Mouse (Mus musculus) heart, embryonic 15.5 days (tissue): ENCODE results near the gene Nanos2. TPM values are rescaled to one million over a fixed set of nuclear protein-coding genes. Genes with fewer than 3 reads are reported as not detected.

ENCODE experiments used
- ATAC-seq: fragments of 200-750 bp; cut with Nextera tagmentation; replicated peaks from 2 replicates; pipeline ENCODE4 v1.8.0; 2017; ENCODE audit warnings: low read depth, moderate TSS enrichment; ENCODE audit not compliant: insufficient number of reproducible peaks, insufficient read depth, low FRiP score
- H3K27ac ChIP-seq: fragments of 300-500 bp; sonication (generic); 2 replicates; pipeline ENCODE4 v1.5.1; 2015; ENCODE audit warnings: mild to moderate bottlenecking, inconsistent platforms
- H3K27me3 ChIP-seq: fragments of 300-500 bp; sonication (generic); 2 replicates; pipeline ENCODE4 v1.6.1; 2015; ENCODE audit warnings: inconsistent platforms
- H3K36me3 ChIP-seq: fragments of 300-500 bp; sonication (generic); 2 replicates; pipeline ENCODE4 v1.6.1; 2015; ENCODE audit warnings: mild to moderate bottlenecking, inconsistent platforms
- H3K4me1 ChIP-seq: fragments of 300-500 bp; sonication (generic); replicated peaks from 2 replicates; pipeline ENCODE4 v1.6.1; 2015; ENCODE audit warnings: inconsistent platforms
- H3K4me2 ChIP-seq: fragments of 300-500 bp; sonication (generic); 2 replicates; pipeline ENCODE4 v1.6.1; 2015; ENCODE audit warnings: inconsistent platforms, mild to moderate bottlenecking, moderate library complexity
- H3K4me3 ChIP-seq: fragments of 300-500 bp; sonication (generic); 2 replicates; pipeline ENCODE4 v1.5.1; 2015; ENCODE audit warnings: mild to moderate bottlenecking, inconsistent platforms
- H3K9ac ChIP-seq: fragments of 300-500 bp; sonication (generic); 2 replicates; pipeline ENCODE4 v1.6.1; 2015; ENCODE audit warnings: mild to moderate bottlenecking, inconsistent platforms
- H3K9me3 ChIP-seq: fragments of 300-500 bp; sonication (generic); replicated peaks from 2 replicates; pipeline ENCODE4 v1.6.1; 2016; ENCODE audit warnings: inconsistent platforms
- WGBS: fragments of 180-500 bp; shearing (Covaris S2); methylation state at CpG from one replicate; pipeline ENCODE4 v1.1.7; 2015; ENCODE audit warnings: mixed read lengths; 5-methylcytosine and 5-hydroxymethylcytosine counted together
- polyA plus RNA-seq: library from polyadenylated mRNA; unstranded; fragments of >200 nt; fragmentation: Nextera tagmentation; extraction: Ambion mirVana; gene quantifications from 2 replicates; pipeline ENCODE4 v1.2.1, GENCODE M21; 2015

Gene Nanos2
- polyA plus RNA-seq: not detected in 2 replicates

DNA sequence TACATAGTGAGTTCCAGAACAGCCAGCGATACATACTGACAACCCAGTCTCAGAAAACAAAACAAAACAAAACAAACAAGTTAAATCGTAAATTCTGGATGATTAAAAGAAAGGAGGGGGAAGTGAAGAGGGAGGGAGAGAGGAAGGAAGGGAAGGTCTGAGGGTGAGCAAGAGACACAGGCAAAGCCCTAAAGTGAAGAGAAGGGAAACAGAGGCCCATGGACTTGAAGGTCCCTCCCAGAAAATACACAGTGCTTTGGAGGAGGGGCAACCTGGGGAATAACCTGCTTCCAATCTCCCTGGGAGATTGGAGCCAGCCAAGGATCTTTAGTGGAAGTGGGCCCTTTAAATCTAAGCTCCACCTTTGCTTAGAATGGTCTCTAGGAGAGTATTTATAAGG, at the start of gene Nanos2:
Nanos2 (plus strand) TSS at position 301 of the 400 bp plus-strand sequence.
- no peaks in the 10 kb centered on the region for H3K9me3 ChIP-seq
- no peak within 1 kb of the TSS for H3K27ac ChIP-seq
- no peak within 1 kb of the TSS for H3K4me2 ChIP-seq
- H3K4me3 ChIP-seq: no peak within 1 kb of the TSS
- no peak for ATAC-seq
- WGBS: 42% methylated on average over 2 of the region's 2 CpGs
- H3K27me3 ChIP-seq: peaks cover 23% of the 10 kb centered on the region
- no peaks in the 10 kb centered on the region for H3K36me3 ChIP-seq
- H3K9ac ChIP-seq: no peak within 1 kb of the TSS
- peaks cover 18% of the 10 kb centered on the region for H3K4me1 ChIP-seq

DNA sequence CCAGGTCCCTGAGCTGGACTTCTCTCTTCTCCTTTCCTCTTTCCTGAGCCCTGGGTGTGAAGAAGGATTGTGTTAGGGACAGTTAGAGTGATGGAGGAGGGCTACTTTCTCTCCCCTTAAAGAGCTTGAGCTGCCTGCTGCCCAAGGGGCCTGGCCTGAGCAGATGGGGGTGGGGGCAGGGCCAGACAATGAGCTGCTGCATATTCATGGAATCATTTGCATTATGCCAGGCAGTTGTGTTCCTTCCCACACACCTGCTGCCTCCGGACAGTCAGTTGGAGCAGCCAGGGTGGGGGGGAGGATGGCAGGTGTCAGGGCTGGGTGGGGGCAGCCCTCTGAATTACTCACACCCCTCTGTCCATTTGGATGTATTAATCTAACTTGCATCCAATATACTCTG, 44.8 kb upstream of the Nanos2 start:
- Histone ChIP-seq H3K4me3 (no peak overlapping the region), H3K36me3 (no peaks in the 10 kb centered on the region), H3K27me3 (no peaks in the 10 kb centered on the region), H3K4me2 (no peak overlapping the region), H3K9me3 (no peaks in the 10 kb centered on the region), H3K9ac (no peak overlapping the region), H3K4me1 (no peaks in the 10 kb centered on the region), H3K27ac (no peak overlapping the region)
- ATAC-seq: no peak
- 18% methylated on average over 1 of the region's 1 CpGs for WGBS

DNA sequence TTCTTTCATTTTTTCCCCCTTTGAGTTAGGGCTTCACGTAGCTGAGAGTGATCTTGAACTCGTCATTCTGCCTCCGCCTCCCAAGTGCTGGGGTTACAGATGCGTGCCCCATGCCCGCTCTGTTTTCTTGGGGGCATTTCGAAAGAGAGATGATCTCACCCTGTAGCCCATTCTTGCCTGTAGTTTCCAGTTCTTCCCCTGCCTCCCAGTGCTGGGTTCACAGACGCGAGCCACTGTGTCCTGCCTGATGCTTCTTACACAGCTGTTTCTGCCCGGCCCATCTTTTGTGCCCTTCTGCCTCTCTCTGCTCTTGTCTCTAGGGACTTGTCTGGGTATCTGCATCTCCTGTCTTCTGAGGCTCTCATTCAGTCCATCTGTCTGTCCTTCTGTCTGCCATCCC, 44.4 kb upstream of the Nanos2 start:
- no peak overlapping the region for H3K27ac ChIP-seq
- no peaks in the 10 kb centered on the region for H3K4me1 ChIP-seq
- no peaks in the 10 kb centered on the region for H3K36me3 ChIP-seq
- H3K9me3 ChIP-seq: no peaks in the 10 kb centered on the region
- WGBS: 60% methylated on average over 9 of the region's 9 CpGs
- H3K4me2 ChIP-seq: no peak overlapping the region
- no peak overlapping the region for H3K9ac ChIP-seq
- H3K27me3 ChIP-seq: no peaks in the 10 kb centered on the region
- no peak overlapping the region for H3K4me3 ChIP-seq
- ATAC-seq: no peak

DNA sequence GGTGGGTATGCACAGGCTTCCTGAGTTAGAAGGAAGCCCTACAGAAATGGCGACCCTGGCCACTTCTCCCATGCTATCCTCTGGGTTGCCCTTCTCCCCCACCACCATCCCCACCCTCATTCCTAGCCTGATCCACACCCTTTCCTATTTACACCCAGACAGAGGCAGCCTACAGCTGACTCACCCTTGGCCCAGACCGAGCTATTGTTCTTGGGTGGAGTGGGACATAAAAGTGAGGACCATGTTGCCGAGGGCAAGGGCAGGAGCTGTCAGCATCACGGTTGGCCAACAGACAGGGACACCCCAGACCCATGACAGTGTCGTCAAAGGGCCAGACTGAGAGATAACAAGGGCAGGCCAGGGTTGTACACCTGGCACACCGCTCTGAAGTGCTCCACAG, 39.0 kb upstream of the Nanos2 start:
- no peaks in the 10 kb centered on the region for H3K9me3 ChIP-seq
- peak; percentile 60; the same call in 1 of the 2 replicates for ATAC-seq
- H3K4me3 ChIP-seq: no peak overlapping the region
- no peaks in the 10 kb centered on the region for H3K36me3 ChIP-seq
- peaks cover 2% of the 10 kb centered on the region; the same call in 1 of the 2 replicates for H3K4me1 ChIP-seq
- H3K4me2 ChIP-seq: no peak overlapping the region
- WGBS: 49% methylated on average over 6 of the region's 6 CpGs
- H3K9ac ChIP-seq: no peak overlapping the region
- H3K27ac ChIP-seq: 0 out of 2 replicates have a peak overlapping the region, but pooled peaks have one; percentile 23
- peaks cover 9% of the 10 kb centered on the region for H3K27me3 ChIP-seq

DNA sequence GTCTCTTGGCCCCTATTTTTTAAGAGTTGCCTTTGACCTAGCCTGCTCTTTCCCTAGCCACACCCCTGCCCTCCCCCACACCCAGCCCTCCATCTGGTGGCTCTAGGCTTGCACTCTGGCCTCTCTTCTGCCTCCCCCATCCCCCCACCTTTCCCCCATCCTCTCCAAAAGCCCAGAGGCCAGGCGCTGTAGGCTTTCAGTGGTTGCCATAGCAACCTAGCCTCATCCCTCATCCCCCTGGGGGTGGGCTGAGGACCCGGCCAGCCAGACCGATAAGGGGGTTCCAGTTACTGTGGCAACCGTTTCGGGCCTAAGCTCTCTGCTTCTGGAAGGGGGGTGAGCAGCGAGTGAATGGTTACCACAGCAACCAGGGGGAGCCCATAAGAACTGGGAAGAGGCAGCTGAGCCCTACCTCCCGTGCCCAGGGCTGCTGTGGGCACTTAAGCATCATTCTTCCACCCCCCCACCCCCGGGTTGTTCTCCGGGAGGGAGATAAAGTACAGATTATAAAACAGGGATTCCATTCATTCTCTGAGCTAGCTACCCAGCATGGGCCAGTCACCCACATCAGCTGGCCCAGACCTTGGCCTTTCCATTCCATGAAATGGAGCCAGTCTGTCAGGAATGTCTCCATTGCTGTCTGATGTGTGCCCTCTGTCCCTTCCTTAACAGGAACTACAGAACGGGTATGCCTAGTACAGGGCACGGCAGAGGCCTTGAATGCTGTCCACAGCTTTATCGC, 37.2 kb upstream of the Nanos2 start:
- peaks cover 2% of the 10 kb centered on the region; the same call in 1 of the 2 replicates for H3K4me1 ChIP-seq
- no peak overlapping the region for H3K9ac ChIP-seq
- WGBS: 31% methylated on average over 12 of the region's 12 CpGs
- no peak; the same call in 1 of the 2 replicates for ATAC-seq
- no peak overlapping the region for H3K27ac ChIP-seq
- no peaks in the 10 kb centered on the region for H3K9me3 ChIP-seq
- no peak overlapping the region for H3K4me2 ChIP-seq
- no peak overlapping the region for H3K4me3 ChIP-seq
- H3K36me3 ChIP-seq: no peaks in the 10 kb centered on the region
- H3K27me3 ChIP-seq: peaks cover 9% of the 10 kb centered on the region

DNA sequence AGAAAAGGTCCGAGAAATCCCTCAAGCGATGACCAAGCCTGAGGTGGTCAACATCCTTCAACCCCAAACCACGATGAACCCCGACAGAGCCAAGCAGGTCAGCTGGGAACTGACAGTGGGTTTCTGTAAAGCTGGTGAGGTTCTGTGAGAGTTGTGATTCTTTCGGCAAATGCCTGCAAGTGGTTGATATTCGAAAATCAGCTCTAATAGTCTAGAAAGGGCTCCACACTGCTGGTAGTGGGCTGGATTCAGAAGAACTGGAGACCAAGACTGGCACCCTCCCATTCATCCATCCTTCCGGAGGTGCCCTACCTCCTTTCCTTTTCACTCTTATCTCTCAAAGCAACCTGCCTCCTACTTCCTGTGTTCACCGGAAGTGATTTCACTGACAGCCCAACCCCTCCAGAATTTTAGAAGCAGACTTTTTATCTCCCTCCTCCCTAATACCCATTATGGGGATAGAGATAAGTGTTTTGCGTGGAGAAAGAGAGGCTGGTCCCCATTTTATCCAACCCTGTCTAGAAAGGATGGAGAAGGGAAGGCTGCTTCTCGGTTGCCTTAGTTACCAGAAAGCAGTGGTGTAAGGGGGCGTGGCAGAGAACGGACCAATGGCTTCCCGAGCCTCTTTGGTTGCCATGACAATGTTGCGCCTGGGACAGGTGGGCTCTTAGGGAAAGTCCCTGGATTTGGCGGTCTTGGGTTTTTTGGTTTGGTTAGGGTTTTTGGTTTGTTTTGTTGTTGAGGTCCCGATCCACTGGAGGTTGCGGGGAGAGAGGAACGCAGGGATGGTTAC, 36.5 kb upstream of the Nanos2 start:
- H3K4me2 ChIP-seq: no peak overlapping the region
- H3K9me3 ChIP-seq: no peaks in the 10 kb centered on the region
- H3K27me3 ChIP-seq: peaks cover 9% of the 10 kb centered on the region
- WGBS: 25% methylated on average over 18 of the region's 18 CpGs
- ATAC-seq: no peak
- H3K4me3 ChIP-seq: no peak overlapping the region
- H3K4me1 ChIP-seq: peaks cover 2% of the 10 kb centered on the region; the same call in 1 of the 2 replicates
- no peak overlapping the region for H3K9ac ChIP-seq
- no peaks in the 10 kb centered on the region for H3K36me3 ChIP-seq
- no peak overlapping the region for H3K27ac ChIP-seq

DNA sequence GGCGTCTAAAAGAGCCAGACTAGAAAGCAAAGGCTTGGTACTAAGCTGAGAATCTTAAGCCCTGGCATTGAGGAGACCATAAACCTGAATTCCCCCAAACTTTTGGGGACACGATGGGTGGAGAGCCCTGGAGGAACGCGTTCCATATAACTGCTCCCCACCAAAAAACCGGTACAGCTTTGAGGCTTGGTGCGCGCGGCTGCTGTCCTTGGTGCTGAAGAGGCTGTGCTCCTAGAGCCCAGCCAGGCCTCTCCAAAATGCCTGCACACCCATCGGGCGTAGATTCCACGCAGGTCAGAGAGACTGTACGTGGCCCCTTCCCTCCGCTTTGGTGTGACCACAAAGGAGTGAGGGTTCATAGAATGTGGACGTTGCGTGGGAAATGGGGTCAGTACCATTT, 35.8 kb upstream of the Nanos2 start:
- H3K36me3 ChIP-seq: no peaks in the 10 kb centered on the region
- no peak overlapping the region for H3K4me2 ChIP-seq
- no peak overlapping the region for H3K4me3 ChIP-seq
- H3K9me3 ChIP-seq: no peaks in the 10 kb centered on the region
- H3K27me3 ChIP-seq: peaks cover 12% of the 10 kb centered on the region
- 18% methylated on average over 15 of the region's 15 CpGs for WGBS
- H3K27ac ChIP-seq: no peak overlapping the region
- peaks cover 2% of the 10 kb centered on the region; the same call in 1 of the 2 replicates for H3K4me1 ChIP-seq
- H3K9ac ChIP-seq: no peak overlapping the region
- ATAC-seq: no peak

DNA sequence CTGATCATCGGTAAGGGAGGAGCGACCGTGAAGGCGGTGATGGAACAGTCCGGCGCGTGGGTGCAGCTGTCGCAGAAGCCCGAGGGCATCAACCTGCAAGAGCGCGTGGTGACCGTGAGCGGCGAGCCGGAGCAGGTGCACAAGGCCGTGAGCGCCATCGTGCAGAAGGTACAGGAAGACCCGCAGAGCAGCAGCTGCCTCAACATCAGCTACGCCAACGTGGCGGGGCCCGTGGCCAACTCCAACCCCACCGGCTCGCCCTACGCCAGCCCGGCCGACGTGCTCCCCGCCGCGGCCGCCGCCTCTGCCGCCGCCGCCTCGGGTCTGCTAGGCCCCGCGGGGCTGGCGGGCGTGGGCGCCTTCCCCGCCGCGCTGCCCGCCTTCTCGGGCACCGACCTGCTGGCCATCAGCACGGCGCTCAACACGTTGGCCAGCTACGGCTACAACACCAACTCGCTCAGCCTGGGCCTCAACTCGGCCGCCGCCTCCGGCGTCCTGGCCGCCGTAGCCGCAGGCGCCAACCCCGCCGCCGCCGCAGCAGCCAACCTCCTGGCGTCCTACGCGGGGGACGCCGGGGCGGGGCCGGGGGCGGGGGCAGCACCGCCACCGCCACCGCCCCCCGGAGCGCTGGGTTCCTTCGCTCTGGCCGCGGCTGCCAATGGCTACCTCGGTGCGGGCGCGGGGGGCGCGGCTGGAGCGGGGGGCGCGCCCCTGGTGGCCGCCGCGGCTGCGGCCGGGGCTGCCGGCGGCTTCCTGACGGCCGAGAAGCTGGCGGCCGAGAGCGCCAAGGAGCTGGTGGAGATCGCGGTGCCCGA, 29.4 kb upstream of the Nanos2 start:
- peak; percentile 82 for ATAC-seq

DNA sequence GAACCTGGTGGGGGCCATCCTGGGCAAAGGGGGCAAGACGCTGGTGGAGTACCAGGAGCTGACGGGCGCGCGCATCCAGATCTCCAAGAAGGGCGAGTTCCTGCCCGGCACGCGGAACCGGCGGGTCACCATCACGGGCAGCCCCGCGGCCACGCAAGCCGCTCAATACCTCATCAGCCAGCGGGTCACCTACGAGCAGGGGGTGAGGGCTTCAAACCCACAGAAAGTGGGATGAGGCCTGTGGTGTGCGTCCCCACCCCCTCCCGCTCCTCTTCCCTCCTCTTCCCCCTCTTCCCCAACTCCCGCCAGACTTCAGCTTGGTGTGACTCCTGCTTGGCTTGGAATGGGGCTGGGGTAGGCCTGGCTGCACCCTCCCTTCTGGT, 28.8 kb upstream of the Nanos2 start:
- peak overlapping the region; percentile 63 for H3K4me3 ChIP-seq
- H3K4me2 ChIP-seq: peak overlapping the region; percentile 98
- no peaks in the 10 kb centered on the region for H3K9me3 ChIP-seq
- peaks cover 61% of the 10 kb centered on the region for H3K27me3 ChIP-seq
- peaks cover 30% of the 10 kb centered on the region for H3K4me1 ChIP-seq
- WGBS: 0% methylated on average over 21 of the region's 21 CpGs
- H3K27ac ChIP-seq: peak overlapping the region; percentile 43
- H3K9ac ChIP-seq: peak overlapping the region; percentile 60
- 0 out of 2 replicates have a peak, but pooled peaks have one; percentile 1 for ATAC-seq
- no peaks in the 10 kb centered on the region for H3K36me3 ChIP-seq

More for the DNA sequence above, 29.4 kb upstream of the Nanos2 start:
- H3K27me3 ChIP-seq: peaks cover 55% of the 10 kb centered on the region
- H3K4me2 ChIP-seq: peak overlapping the region; percentile 98
- peak overlapping the region; percentile 63 for H3K4me3 ChIP-seq
- H3K27ac ChIP-seq: peak overlapping the region; percentile 48
- peaks cover 25% of the 10 kb centered on the region for H3K4me1 ChIP-seq
- H3K36me3 ChIP-seq: no peaks in the 10 kb centered on the region
- no peaks in the 10 kb centered on the region for H3K9me3 ChIP-seq
- WGBS: under 1% methylated on average over 103 of the region's 107 CpGs
- H3K9ac ChIP-seq: peak overlapping the region; percentile 60

DNA sequence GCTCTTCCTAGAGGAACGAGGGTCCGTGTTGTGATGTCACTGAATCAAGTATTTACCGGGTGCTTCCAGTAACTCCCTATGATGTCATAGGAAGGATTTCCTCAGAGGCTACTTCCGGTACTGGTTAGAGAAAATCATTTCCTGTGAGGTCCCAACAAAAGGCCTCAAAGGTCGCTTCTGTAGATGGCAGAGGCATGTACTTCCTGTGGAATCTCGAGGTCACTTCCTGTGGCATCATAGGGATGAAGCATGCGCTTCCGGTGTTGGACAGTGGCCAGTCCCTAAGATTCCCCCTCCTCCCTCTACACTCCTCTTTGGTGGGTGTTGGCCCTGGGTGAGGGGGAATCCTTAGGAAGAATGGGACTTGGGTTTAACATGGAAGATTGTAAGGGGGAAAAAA, 27.8 kb upstream of the Nanos2 start:
- peaks cover 72% of the 10 kb centered on the region for H3K27me3 ChIP-seq
- ATAC-seq: no peak
- H3K4me2 ChIP-seq: peak overlapping the region; percentile 98
- peak overlapping the region; percentile 33 for H3K27ac ChIP-seq
- no peaks in the 10 kb centered on the region for H3K9me3 ChIP-seq
- WGBS: 45% methylated on average over 8 of the region's 8 CpGs
- H3K4me1 ChIP-seq: peaks cover 36% of the 10 kb centered on the region
- peak overlapping the region; percentile 2; the same call in 1 of the 2 replicates for H3K4me3 ChIP-seq
- no peaks in the 10 kb centered on the region for H3K36me3 ChIP-seq
- H3K9ac ChIP-seq: no peak overlapping the region
